8 mouse cellular contexts compared by ENCODE assay signal in the genomic region with DNA sequence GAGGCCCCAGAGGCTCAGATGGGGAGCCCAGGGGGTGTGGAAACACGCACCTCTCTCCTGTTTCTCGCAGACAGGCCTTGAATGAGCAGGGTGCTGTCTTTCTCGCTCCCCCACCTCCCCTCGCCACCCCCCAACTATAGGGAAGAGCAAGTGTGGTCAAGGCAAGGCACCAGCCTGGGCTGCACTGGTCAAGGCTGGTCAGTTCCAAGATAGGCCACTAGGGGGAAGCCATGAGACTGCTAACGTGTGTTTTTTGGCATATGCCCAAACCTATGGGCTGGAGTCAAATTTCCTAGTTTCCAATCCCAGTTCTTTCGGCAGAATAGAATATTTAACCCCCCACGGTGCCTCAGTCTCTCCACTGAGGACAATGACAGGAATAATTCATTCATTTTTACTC. TPM values are rescaled to one million over a fixed set of nuclear protein-coding genes. Genes with fewer than 3 reads are reported as not detected.
DNase-seq lines count a peak whose midpoint lies in the region; ATAC-seq and TF ChIP-seq lines count a peak whose summit lies in the region.
"Had no signal": no experiment of that assay in that cellular context is flagged by ENCODE, and none has a peak within 500 bp of the region (broad histone marks: within the 10 kb centered on the region; RNA-seq: fewer than 3 reads in every experiment).

No protein-coding gene starts in this region.

- H3K4me2 ChIP-seq in forebrain, postnatal 0 days (ENCODE audit: low read depth): no peak overlapping the region
- H3K4me2 ChIP-seq: neural tube, embryonic 13.5 days had no signal

- H3K9ac ChIP-seq in forebrain, postnatal 0 days: no peak overlapping the region
- H3K9ac ChIP-seq: neural tube, embryonic 13.5 days had no signal

- TF ChIP-seq CTCF in Patski (IDR thresholded peaks at IDR 0.05): peak; percentile 81
- peak; percentile 90 for TF ChIP-seq CTCF in forebrain, postnatal 0 days (IDR thresholded peaks at IDR 0.05; ENCODE audit: low read depth)

- H3K4me3 ChIP-seq in forebrain, postnatal 0 days (ENCODE audit: low read depth, low read length): no peak overlapping the region
- H3K4me3 ChIP-seq: neural tube, embryonic 13.5 days had no signal

- 7% methylated on average over 7 of the region's 7 CpGs for WGBS in forebrain, postnatal 0 days

- no peaks in the 10 kb centered on the region for H3K4me1 ChIP-seq in forebrain, postnatal 0 days (ENCODE audit: insufficient read depth)
- H3K4me1 ChIP-seq: neural tube, embryonic 13.5 days had no signal

- ATAC-seq in Patski: no peak
- no peak for ATAC-seq in forebrain, postnatal 0 days

- H3K9me3 ChIP-seq in forebrain, postnatal 0 days (ENCODE audit: low read length): no peaks in the 10 kb centered on the region
- H3K9me3 ChIP-seq: neural tube, embryonic 13.5 days had no signal

- peak; percentile 10 for DNase-seq in Patski (ENCODE audit: low read depth, low spot score)
- DNase-seq in c-Kit-positive CD71-negative TER-119-negative erythroid progenitor cells, embryonic 14.5 days (ENCODE audit: low read depth): peak; percentile 49
- DNase-seq in forebrain, postnatal 0 days: peak; percentile 73
- peak; percentile 39 for DNase-seq in hindlimb bud, embryonic 11.5 days (ENCODE audit: extremely low spot score, low read depth, low spot score)
- DNase-seq in left cerebral cortex, adult 8-10 months (ENCODE audit: low spot score in 2 of 2): peak; percentile 18 to 60
- peak; percentile 78 for DNase-seq in mesoderm, embryonic 11.5 days (ENCODE audit: low read depth, low spot score)
- peak; percentile 17 to 67 for DNase-seq in spleen, adult 18-20 months

- POLR2A ChIA-PET in Patski (lab: Charles Lee): no interaction called here

- H3K36me3 ChIP-seq in forebrain, postnatal 0 days (ENCODE audit: insufficient read depth): no peaks in the 10 kb centered on the region
- H3K36me3 ChIP-seq: neural tube, embryonic 13.5 days had no signal

- no peak overlapping the region for H3K27ac ChIP-seq in forebrain, postnatal 0 days (ENCODE audit: low read depth, low read length)
- H3K27ac ChIP-seq: neural tube, embryonic 13.5 days had no signal

- peaks cover 20% of the 10 kb centered on the region for H3K27me3 ChIP-seq in Patski
- no peaks in the 10 kb centered on the region for H3K27me3 ChIP-seq in forebrain, postnatal 0 days (ENCODE audit: insufficient read depth, low read length)
- H3K27me3 ChIP-seq: neural tube, embryonic 13.5 days had no signal

- in situ Hi-C loops in Patski (cut with MboI; ENCODE audit: low pct_unique_long_range_greater_than_20kb): no loop called here

- CTCF ChIA-PET in Patski (lab: Charles Lee): interaction anchor here (1.1 kb wide), 1 partner anchor 10 kb away, joined by 3 read pairs; no protein-coding TSS in a partner anchor

RNA-seq across cellular contexts. Expression of a gene that starts 12.3 kb away (rescaled TPM):
- not detected for polyA plus RNA-seq in Patski (2021)
- total RNA-seq in forebrain, postnatal 0 days (2014; rRNA removed): not detected in 2 replicates
- polyA plus RNA-seq in forebrain, postnatal 0 days (2015; fragmentation: Nextera tagmentation; extraction: Ambion mirVana): not detected in 2 replicates
- not detected for total RNA-seq in left cerebral cortex, adult 8-10 months (2022)
- polyA plus RNA-seq: neural tube, embryonic 13.5 days had no signal

RNA-seq across cellular contexts. Expression of a gene that starts 21.0 kb away (rescaled TPM):
- polyA plus RNA-seq in Patski (2021): not detected
- total RNA-seq in forebrain, postnatal 0 days (2014; rRNA removed): not detected in 2 replicates
- polyA plus RNA-seq in forebrain, postnatal 0 days (2015; fragmentation: Nextera tagmentation; extraction: Ambion mirVana): not detected in 2 replicates
- total RNA-seq in left cerebral cortex, adult 8-10 months (2022): not detected
- polyA plus RNA-seq: neural tube, embryonic 13.5 days had no signal

RNA-seq across cellular contexts. Expression of a gene that starts 57.8 kb away (rescaled TPM):
- not detected for polyA plus RNA-seq in Patski (2021)
- not detected in 2 replicates for total RNA-seq in forebrain, postnatal 0 days (2014; rRNA removed)
- not detected in 2 replicates for polyA plus RNA-seq in forebrain, postnatal 0 days (2015; fragmentation: Nextera tagmentation; extraction: Ambion mirVana)
- total RNA-seq in left cerebral cortex, adult 8-10 months (2022): not detected
- polyA plus RNA-seq: neural tube, embryonic 13.5 days had no signal

Comparison
In these comparisons a context has a peak if more than half of its experiments do, and no peak if none do; other contexts are left out.
1. DNase-seq: peak in every context shown above with its lines; median percentile 78 in mesoderm, embryonic 11.5 days; 73 in forebrain, postnatal 0 days; 49 in c-Kit-positive CD71-negative TER-119-negative erythroid progenitor cells, embryonic 14.5 days; 42 in spleen, adult 18-20 months; 39 in hindlimb bud, embryonic 11.5 days; 39 in left cerebral cortex, adult 8-10 months; 10 in Patski.